Mouse (Mus musculus) forelimb bud, embryonic 11.5 days (tissue): ENCODE data around the gene Klhdc3.

Experiments
- DNase-seq: peaks from one replicate; pipeline ENCODE4 v3.0.0-alpha.2; 2012; ENCODE audit warnings: low read depth, low spot score

Klhdc3 gene

GRCm38 (mm10) chr17:46680760-46681373 lies at the start of gene Klhdc3:
Gene Klhdc3, minus strand, starts transcription at chr17:46680914.
- peak; percentile 98 for DNase-seq

- no peak for DNase-seq
These were observed 48.2 kb upstream of the Klhdc3 start, which contains the start of gene Gnmt for GRCm38 (mm10) chr17:46728904-46729318. Gene Gnmt, minus strand, starts transcription at chr17:46729168.

- DNase-seq = no peak
These were observed 47.8 kb upstream of the Klhdc3 start for GRCm38 (mm10) chr17:46728496-46728895.

GRCm38 (mm10) chr17:46728021-46728420 lies 47.3 kb upstream of the Klhdc3 start:
- DNase-seq = peak; percentile 35

GRCm38 (mm10) chr17:46727271-46727670 lies 46.6 kb upstream of the Klhdc3 start:
- DNase-seq = no peak

GRCm38 (mm10) chr17:46725731-46726645 lies 45.3 kb upstream of the Klhdc3 start:
- DNase-seq = no peak

GRCm38 (mm10) chr17:46725273-46725672 lies 44.6 kb upstream of the Klhdc3 start:
- DNase-seq = peak; percentile 52

GRCm38 (mm10) chr17:46724477-46725084 lies 43.9 kb upstream of the Klhdc3 start:
- DNase-seq = no peak

GRCm38 (mm10) chr17:46721077-46721476 lies 40.4 kb upstream of the Klhdc3 start:
- DNase-seq = no peak

GRCm38 (mm10) chr17:46714756-46715481 lies 34.2 kb upstream of the Klhdc3 start:
- peak; percentile 24 for DNase-seq

- DNase-seq = no peak
These were observed 33.1 kb upstream of the Klhdc3 start for GRCm38 (mm10) chr17:46713849-46714248.

GRCm38 (mm10) chr17:46712442-46712841 lies 31.7 kb upstream of the Klhdc3 start:
- DNase-seq = no peak

GRCm38 (mm10) chr17:46711612-46712271 lies 31.0 kb upstream of the Klhdc3 start:
- no peak for DNase-seq

GRCm38 (mm10) chr17:46710959-46711597 lies 30.4 kb upstream of the Klhdc3 start, which contains the start of gene Pex6:
Gene Pex6, plus strand, starts transcription at chr17:46711463.
- DNase-seq = peak; percentile 93

- no peak for DNase-seq
These were observed 25.8 kb upstream of the Klhdc3 start for GRCm38 (mm10) chr17:46706375-46707089.

- DNase-seq = peak; percentile 98
These were observed 24.4 kb upstream of the Klhdc3 start, which contains the start of gene Ppp2r5d for GRCm38 (mm10) chr17:46704887-46705835. Gene Ppp2r5d, minus strand, starts transcription at chr17:46705111.

- DNase-seq = no peak
These were observed 23.5 kb upstream of the Klhdc3 start for GRCm38 (mm10) chr17:46703971-46704886.
